Mouse (Mus musculus) heart, postnatal 0 days (tissue): ENCODE measurements around the gene Gm10521.

Source experiments
- CTCF ChIP-seq: IDR thresholded peaks from 2 replicates; pipeline ENCODE4 v1.5.1; 2016; ENCODE audit warnings: antibody characterized with exemption, control low read depth, low read depth
- EP300 ChIP-seq: IDR thresholded peaks from 2 replicates; pipeline ENCODE4 v1.6.1; 2016; ENCODE audit warnings: antibody characterized with exemption, low read depth

DNA sequence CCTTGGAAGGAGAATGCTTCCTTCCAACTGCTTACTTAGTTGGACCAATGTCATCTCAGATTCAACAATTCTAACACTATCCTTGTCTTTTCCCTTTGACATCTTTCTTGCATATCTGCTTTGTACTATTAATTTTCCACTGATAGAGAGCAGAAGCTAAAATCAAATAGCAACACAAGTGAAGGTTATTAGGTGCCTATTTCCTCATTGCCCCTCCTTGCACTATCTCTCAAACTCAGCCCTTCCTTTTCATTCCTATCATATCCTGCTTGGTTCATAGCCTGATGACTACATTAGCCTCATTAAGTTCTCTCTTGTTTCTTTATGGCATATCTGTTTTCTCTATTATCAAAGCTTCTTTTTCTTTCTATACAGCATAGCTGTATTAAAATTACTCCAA is 47.3 kb upstream of the Gm10521 start:
- no peak for TF ChIP-seq CTCF
- TF ChIP-seq EP300, result no peak
